Mouse (Mus musculus): ENCODE data around the gene Dop1b.
"Not testable (repeated sequence)": the region's sequence is repeated elsewhere in the genome, so short reads cannot be mapped to it uniquely, and the experiment has no call there.

DNA sequence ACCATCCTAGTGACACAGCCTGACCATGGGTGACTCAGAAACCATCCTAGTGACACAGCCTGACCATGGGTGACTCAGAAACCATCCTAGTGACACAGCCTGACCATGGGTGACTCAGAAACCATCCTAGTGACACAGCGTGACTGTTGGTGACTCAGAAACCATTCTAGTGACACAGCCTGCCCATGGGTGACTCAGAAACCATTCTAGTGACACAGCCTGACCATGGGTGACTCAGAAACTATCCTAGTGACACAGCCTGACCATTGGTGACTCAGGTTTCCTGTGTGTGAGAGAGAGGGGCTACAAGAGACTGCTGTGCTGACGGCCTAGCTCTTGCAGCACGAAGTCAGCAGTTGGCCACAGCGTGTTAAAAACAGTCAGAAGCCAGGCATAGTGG, 66.7 kb downstream of the Dop1b start:
- not testable (repeated sequence) for TF ChIP-seq CTCF (IDR thresholded peaks at IDR 0.05; ENCODE audit: control insufficient read depth, insufficient read depth, low read length); POLR2A (IDR thresholded peaks at IDR 0.05; ENCODE audit: borderline replicate concordance, control insufficient read depth, low read depth, low read length)
